Mouse (Mus musculus) hindbrain, embryonic 12.5 days (tissue): ENCODE results near the gene Fam78a. TPM values are rescaled to one million over a fixed set of nuclear protein-coding genes. Genes with fewer than 3 reads are reported as not detected.

Source experiments
- ATAC-seq: fragments of 200-750 bp; cut with Nextera tagmentation; 2 replicates; pipeline ENCODE4 v1.8.0; 2017; ENCODE audit warnings: moderate TSS enrichment; ENCODE audit not compliant: low FRiP score
- H3K27ac ChIP-seq: fragments of 300-500 bp; sonication (generic); 2 replicates; pipeline ENCODE4 v1.5.1; 2016; ENCODE audit warnings: mild to moderate bottlenecking
- H3K27me3 ChIP-seq: fragments of 300-500 bp; sonication (generic); 2 replicates; pipeline ENCODE4 v1.6.1; 2016; ENCODE audit warnings: mild to moderate bottlenecking
- H3K36me3 ChIP-seq: fragments of 300-500 bp; sonication (generic); 2 replicates; pipeline ENCODE4 v1.6.1; 2016; ENCODE audit warnings: mild to moderate bottlenecking
- H3K4me1 ChIP-seq: fragments of 300-500 bp; sonication (generic); 2 replicates; pipeline ENCODE4 v1.6.1; 2016
- H3K4me2 ChIP-seq: fragments of 300-500 bp; sonication (generic); replicated peaks from 2 replicates; pipeline ENCODE4 v1.6.1; 2016; ENCODE audit warnings: mild to moderate bottlenecking
- H3K4me3 ChIP-seq: fragments of 300-500 bp; sonication (generic); 2 replicates; pipeline ENCODE4 v1.5.1; 2016; ENCODE audit warnings: mild to moderate bottlenecking
- H3K9ac ChIP-seq: fragments of 300-500 bp; sonication (generic); 2 replicates; pipeline ENCODE4 v1.6.1; 2016; ENCODE audit warnings: mild to moderate bottlenecking, moderate library complexity
- H3K9me3 ChIP-seq: fragments of 300-500 bp; sonication (generic); replicated peaks from 2 replicates; pipeline ENCODE4 v1.6.1; 2016; ENCODE audit warnings: mild to moderate bottlenecking
- WGBS: fragments of 180-500 bp; shearing (Covaris S2); methylation state at CpG from one replicate; pipeline ENCODE4 v1.1.7; 2016; 5-methylcytosine and 5-hydroxymethylcytosine counted together
- polyA plus RNA-seq: library from polyadenylated mRNA; unstranded; fragments of >200 nt; fragmentation: Nextera tagmentation; extraction: Ambion mirVana; gene quantifications from 2 replicates; pipeline ENCODE4 v1.2.1, GENCODE M21; 2016

Gene Fam78a
- polyA plus RNA-seq, 1 experiment from 2014 or later, result 1.8 TPM

DNA sequence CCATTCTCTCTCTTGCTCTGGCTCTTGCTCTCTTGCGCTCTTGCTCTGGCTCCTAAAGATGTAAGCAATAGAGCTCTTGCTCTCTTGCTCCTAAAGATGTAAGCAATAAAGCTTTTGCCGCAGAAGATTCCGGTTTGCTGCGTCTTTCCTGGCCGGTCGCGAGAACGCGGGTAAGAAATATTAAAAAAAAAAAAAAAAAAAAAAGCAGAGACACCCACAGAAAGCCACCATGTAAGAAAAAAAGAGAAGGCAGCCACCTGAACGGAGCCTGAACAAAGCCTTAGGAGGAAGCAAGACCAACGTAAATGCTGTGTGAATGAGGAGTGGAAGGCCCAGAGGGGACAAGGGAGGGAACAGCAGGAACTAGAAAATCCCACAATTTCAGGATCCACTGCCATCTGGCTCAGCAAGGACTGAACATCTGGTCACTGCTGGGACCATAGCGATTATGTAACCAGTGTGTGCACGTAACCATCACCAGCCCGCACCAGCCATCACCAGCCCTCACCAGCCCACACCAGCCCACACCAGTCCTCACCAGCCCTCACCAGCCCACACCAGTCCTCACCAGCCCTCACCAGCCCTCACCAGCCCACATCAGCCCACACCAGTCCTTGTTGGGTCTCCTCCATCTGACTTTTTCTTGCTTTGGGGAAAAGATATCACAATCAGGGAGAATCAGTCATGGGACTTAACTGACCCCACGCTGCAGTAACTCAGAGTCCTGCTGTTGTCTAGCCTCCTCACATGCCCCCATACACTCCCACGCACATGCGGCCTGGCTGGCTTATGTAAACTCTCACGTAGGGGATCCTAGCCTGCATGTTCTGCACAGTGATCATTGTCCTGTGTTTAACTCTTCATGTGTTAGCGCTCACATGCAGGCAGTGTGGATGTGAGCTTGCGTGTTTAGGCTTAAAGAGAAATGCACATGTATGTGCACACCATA, 35.4 kb upstream of the Fam78a start:
- Histone ChIP-seq H3K36me3 (no peaks in the 10 kb centered on the region), H3K4me3 (no peak overlapping the region), H3K27ac (no peak overlapping the region), H3K27me3 (no peaks in the 10 kb centered on the region), H3K9me3 (no peaks in the 10 kb centered on the region), H3K4me2 (no peak overlapping the region), H3K9ac (no peak overlapping the region), H3K4me1 (no peaks in the 10 kb centered on the region)
- no peak for ATAC-seq
- 90% methylated on average over 20 of the region's 20 CpGs for WGBS

DNA sequence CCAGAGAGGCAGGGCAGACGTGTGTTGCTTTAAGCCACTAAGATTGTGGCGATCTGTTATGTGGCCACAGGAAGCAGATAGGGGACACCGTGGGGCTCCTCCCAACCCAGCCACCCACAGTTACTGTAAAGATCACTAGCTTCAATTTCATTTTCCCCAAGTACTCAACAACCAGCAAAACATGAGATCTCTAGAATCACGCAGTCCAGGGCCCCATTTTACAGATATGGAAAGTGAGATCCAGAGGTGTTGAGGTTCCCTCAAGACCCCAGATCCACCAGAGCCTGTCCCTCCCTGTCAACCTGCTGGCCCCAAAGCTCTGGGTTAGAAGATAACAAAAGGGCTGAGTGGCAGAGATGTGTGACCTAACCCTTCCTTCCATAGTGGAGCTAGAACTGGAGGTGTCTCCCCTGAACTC, 31.2 kb upstream of the Fam78a start:
- Histone ChIP-seq H3K27me3 (no peaks in the 10 kb centered on the region; the same call in 1 of the 2 replicates), H3K9ac (no peak overlapping the region), H3K36me3 (no peaks in the 10 kb centered on the region), H3K27ac (no peak overlapping the region), H3K4me2 (no peak overlapping the region), H3K4me3 (no peak overlapping the region), H3K4me1 (peaks cover under 1% of the 10 kb centered on the region; the same call in 1 of the 2 replicates), H3K9me3 (no peaks in the 10 kb centered on the region)
- no peak for ATAC-seq
- WGBS, result 90% methylated on average over 4 of the region's 4 CpGs

DNA sequence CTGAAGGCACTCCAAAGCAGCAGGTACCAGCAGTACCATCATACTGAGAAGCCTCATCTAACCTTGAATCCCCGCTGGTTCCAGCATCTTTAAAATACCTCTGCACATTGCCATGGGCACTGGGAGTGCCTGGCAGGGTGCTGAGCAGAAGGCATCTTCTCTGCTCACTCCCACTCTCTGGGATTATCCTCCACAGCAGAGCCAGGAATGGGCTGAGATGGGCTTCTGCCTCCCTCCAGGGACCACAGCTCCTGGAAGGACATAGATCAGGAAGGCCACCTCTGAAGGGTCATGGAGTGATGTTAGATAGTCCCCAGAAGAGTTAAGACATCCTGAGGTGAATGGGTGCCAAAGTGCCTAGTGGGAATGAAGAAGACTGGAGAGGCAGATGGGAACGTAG, 27.9 kb upstream of the Fam78a start:
- Histone ChIP-seq H3K4me2 (no peak overlapping the region), H3K27ac (no peak overlapping the region), H3K4me3 (no peak overlapping the region), H3K9me3 (no peaks in the 10 kb centered on the region), H3K27me3 (no peaks in the 10 kb centered on the region; the same call in 1 of the 2 replicates), H3K4me1 (peaks cover 6% of the 10 kb centered on the region; the same call in 1 of the 2 replicates), H3K36me3 (0 out of 2 replicates have a peak, but pooled peaks cover 8% of the 10 kb centered on the region), H3K9ac (no peak overlapping the region)
- ATAC-seq, result no peak
- 70% methylated on average over 2 of the region's 2 CpGs for WGBS

DNA sequence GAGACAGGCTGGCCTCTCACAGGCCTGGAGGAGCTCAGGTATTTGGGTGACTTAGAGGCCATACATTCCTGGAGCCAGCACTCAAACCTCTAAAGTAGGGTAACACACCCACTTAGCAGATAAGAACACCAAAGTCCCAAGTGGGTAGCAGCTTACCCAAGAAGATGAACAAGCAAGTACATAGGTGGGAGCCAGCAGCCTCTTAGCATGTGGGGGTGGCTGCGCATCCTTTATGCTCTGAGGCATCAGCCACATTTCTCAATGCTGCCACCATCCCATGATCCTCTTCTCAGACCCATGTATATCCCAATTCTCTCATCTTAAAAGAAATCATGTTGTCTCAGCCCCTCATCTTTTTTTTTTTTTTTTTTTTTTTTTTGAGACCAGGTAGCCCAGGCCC, 26.6 kb upstream of the Fam78a start:
- H3K27ac ChIP-seq, result no peak overlapping the region
- 94% methylated on average over 1 of the region's 1 CpGs for WGBS
- H3K36me3 ChIP-seq, result 0 out of 2 replicates have a peak, but pooled peaks cover 8% of the 10 kb centered on the region
- H3K4me2 ChIP-seq, result no peak overlapping the region
- H3K4me3 ChIP-seq, result no peak overlapping the region
- no peak for ATAC-seq
- H3K9me3 ChIP-seq, result no peaks in the 10 kb centered on the region
- H3K4me1 ChIP-seq, result peaks cover 6% of the 10 kb centered on the region; the same call in 1 of the 2 replicates
- no peak overlapping the region for H3K9ac ChIP-seq
- no peaks in the 10 kb centered on the region; the same call in 1 of the 2 replicates for H3K27me3 ChIP-seq

DNA sequence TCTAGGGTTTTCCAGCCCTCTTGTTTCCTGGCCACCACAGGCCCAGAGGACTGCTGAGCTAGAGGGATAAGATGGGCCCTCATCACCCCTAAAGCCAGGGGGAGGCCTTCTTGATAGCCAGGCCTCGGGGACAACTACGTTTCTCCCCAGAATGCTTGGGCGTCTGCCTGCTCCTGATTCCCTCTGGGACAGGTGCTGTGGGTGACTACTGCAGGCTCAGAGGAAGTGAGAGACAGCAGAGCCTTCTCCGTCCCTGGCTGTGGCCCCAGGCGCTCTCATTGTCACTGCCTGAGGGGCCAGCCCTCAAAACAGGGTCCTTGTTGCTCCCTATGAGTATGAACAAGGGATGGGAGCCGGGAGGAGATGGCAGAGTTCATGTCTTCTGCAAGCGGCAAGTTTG, 21.3 kb upstream of the Fam78a start:
- H3K27ac ChIP-seq, result peak overlapping the region; percentile 30; the same call in 1 of the 2 replicates
- peaks cover 23% of the 10 kb centered on the region for H3K4me1 ChIP-seq
- H3K9me3 ChIP-seq, result no peaks in the 10 kb centered on the region; the same call in 1 of the 2 replicates
- no peak for ATAC-seq
- H3K9ac ChIP-seq, result no peak overlapping the region
- no peak overlapping the region for H3K4me3 ChIP-seq
- H3K4me2 ChIP-seq, result no peak overlapping the region
- H3K36me3 ChIP-seq, result 0 out of 2 replicates have a peak, but pooled peaks cover 8% of the 10 kb centered on the region
- H3K27me3 ChIP-seq, result no peaks in the 10 kb centered on the region; the same call in 1 of the 2 replicates
- WGBS, result 84% methylated on average over 7 of the region's 7 CpGs

DNA sequence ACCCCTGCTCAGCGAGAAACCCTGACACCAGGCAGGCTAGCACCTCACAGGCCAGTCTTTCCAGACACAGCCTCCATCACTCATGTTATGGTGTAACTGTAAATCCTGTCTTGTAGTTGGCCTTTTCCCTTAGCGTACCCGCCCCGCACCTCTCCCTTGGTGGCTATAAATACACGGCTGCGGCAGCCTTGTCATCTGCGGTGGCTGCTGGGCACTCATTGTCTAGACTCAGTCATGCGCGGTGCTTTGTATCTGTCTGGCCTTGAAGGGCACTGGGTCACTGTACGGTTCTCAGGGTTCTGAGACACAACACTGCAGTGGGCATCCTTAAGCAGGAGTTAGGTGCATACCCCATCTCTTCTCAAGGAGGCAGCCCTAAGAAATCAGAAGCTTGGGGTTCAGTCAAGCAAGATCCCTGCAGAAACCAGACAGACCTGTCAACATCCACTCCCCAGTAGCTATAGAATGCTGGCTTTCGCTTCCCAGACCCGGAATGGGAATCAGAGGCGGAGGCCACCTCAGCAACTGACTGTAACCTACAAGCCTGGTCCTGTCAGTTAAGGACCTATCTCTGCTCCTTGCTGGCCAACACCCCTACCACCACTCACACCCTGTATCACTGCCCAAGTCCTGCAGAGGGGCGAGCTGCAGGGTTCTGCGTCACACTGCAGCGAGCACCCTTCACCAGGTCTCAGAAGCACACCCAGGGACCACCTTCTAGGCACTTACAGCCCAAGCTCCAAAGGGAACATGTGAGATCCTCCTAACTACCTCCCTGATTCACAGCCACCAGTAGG, 20.7 kb upstream of the Fam78a start:
- H3K4me1 ChIP-seq, result peaks cover 17% of the 10 kb centered on the region
- 0 out of 2 replicates have a peak, but pooled peaks cover 5% of the 10 kb centered on the region for H3K36me3 ChIP-seq
- no peak overlapping the region for H3K4me3 ChIP-seq
- H3K4me2 ChIP-seq, result no peak overlapping the region
- H3K27ac ChIP-seq, result peak overlapping the region; percentile 30
- H3K9me3 ChIP-seq, result no peaks in the 10 kb centered on the region; the same call in 1 of the 2 replicates
- no peak overlapping the region for H3K9ac ChIP-seq
- ATAC-seq, result peak; percentile 52; the same call in 1 of the 2 replicates
- WGBS, result 57% methylated on average over 16 of the region's 16 CpGs
- no peaks in the 10 kb centered on the region for H3K27me3 ChIP-seq

DNA sequence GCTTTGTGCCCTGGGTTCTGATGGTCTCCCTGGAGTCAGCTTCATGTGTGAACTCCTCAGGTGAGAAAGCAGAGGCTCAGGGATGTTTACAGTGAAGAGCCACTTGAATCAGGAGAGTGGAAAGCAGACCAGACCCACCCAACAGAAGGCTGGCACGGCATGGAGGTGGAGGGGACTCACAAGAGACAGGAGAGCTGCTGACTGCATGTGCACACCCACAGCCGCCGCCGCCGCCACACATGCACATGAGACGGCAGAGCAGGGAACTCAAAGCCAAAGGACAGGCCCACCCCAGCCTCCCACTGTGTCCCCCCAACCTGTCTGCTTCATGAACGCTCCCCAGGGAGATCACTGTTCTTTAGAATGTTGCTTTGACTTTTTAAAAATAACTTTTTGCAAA, 19.5 kb upstream of the Fam78a start:
- no peak for ATAC-seq
- Histone ChIP-seq H3K4me3 (no peak overlapping the region), H3K4me2 (no peak overlapping the region), H3K4me1 (peaks cover 17% of the 10 kb centered on the region), H3K27me3 (no peaks in the 10 kb centered on the region), H3K9ac (no peak overlapping the region), H3K9me3 (no peaks in the 10 kb centered on the region; the same call in 1 of the 2 replicates), H3K36me3 (peaks cover 12% of the 10 kb centered on the region; the same call in 1 of the 2 replicates), H3K27ac (no peak overlapping the region)
- WGBS, result 81% methylated on average over 7 of the region's 7 CpGs

DNA sequence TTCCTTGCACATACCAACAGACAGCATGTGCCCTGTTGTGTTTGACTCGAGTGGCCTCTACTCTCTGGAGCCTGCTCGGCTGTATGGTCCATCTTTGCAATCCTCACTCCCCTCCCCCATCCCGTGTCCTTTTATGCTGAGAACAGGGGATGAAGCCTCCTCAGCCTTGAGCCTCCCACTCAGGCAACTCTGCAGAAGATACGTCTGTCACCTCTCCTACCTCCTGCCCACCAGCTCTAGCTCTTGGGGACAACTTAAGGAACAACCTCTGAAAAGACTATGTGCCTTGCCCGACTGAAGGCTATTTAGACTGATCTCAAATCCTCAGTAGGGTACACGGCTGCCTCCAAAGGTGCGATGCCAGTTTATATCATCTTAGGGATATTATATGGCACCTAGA, 18.9 kb upstream of the Fam78a start:
- Histone ChIP-seq H3K9me3 (no peaks in the 10 kb centered on the region; the same call in 1 of the 2 replicates), H3K36me3 (peaks cover 11% of the 10 kb centered on the region; the same call in 1 of the 2 replicates), H3K4me2 (no peak overlapping the region; the same call in 1 of the 2 replicates), H3K9ac (no peak overlapping the region), H3K27ac (no peak overlapping the region), H3K4me3 (no peak overlapping the region), H3K4me1 (peaks cover 17% of the 10 kb centered on the region), H3K27me3 (no peaks in the 10 kb centered on the region)
- WGBS, result 72% methylated on average over 7 of the region's 7 CpGs
- ATAC-seq, result no peak

DNA sequence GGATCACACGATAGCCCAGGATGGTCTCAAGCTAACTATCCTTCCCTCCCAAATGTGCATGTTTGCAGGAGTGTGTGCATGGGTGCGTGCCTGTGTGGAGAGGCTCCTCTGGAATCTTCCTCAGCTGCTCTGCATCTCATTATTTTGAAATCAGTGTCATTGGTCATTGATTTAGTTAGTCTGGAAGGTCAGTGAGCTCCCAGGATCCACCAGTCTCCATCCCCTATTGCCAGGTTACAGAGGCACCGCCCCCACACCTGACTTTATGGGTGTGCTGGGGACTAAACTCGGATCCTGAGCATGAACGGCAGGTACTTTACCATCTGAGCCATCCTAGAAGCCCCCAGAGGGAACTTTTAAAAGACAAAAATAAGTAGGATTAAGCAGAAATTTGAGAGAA, 18.3 kb upstream of the Fam78a start:
- 62% methylated on average over 5 of the region's 5 CpGs for WGBS
- ATAC-seq, result no peak
- H3K4me2 ChIP-seq, result no peak overlapping the region; the same call in 1 of the 2 replicates
- peaks cover 17% of the 10 kb centered on the region for H3K4me1 ChIP-seq
- no peak overlapping the region for H3K27ac ChIP-seq
- no peaks in the 10 kb centered on the region for H3K27me3 ChIP-seq
- no peak overlapping the region for H3K4me3 ChIP-seq
- H3K36me3 ChIP-seq, result peaks cover 7% of the 10 kb centered on the region; the same call in 1 of the 2 replicates
- no peaks in the 10 kb centered on the region; the same call in 1 of the 2 replicates for H3K9me3 ChIP-seq
- no peak overlapping the region for H3K9ac ChIP-seq

DNA sequence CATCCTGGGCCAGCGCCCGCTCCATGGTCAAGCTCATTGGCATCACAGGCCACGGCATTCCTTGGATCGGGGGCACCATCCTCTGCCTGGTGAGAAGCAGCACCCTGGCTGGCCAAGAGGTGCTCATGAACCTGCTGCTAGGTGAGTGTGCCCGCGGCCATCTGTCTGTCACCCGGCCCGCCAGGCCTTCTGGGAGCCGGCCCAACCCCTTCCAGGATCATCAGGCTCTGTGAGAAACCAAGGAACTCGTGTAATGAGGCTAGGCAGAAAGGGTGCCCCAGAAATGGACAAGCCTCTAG, 11.4 kb upstream of the Fam78a start:
- peak overlapping the region; percentile 80 for H3K27ac ChIP-seq
- H3K27me3 ChIP-seq, result no peaks in the 10 kb centered on the region
- WGBS, result 78% methylated on average over 10 of the region's 10 CpGs
- no peaks in the 10 kb centered on the region; the same call in 1 of the 2 replicates for H3K9me3 ChIP-seq
- H3K36me3 ChIP-seq, result peaks cover 7% of the 10 kb centered on the region; the same call in 1 of the 2 replicates
- ATAC-seq, result no peak; the same call in 1 of the 2 replicates
- peaks cover 19% of the 10 kb centered on the region for H3K4me1 ChIP-seq
- H3K4me3 ChIP-seq, result peak overlapping the region; percentile 42
- H3K9ac ChIP-seq, result peak overlapping the region; percentile 72
- H3K4me2 ChIP-seq, result peak overlapping the region; percentile 70

DNA sequence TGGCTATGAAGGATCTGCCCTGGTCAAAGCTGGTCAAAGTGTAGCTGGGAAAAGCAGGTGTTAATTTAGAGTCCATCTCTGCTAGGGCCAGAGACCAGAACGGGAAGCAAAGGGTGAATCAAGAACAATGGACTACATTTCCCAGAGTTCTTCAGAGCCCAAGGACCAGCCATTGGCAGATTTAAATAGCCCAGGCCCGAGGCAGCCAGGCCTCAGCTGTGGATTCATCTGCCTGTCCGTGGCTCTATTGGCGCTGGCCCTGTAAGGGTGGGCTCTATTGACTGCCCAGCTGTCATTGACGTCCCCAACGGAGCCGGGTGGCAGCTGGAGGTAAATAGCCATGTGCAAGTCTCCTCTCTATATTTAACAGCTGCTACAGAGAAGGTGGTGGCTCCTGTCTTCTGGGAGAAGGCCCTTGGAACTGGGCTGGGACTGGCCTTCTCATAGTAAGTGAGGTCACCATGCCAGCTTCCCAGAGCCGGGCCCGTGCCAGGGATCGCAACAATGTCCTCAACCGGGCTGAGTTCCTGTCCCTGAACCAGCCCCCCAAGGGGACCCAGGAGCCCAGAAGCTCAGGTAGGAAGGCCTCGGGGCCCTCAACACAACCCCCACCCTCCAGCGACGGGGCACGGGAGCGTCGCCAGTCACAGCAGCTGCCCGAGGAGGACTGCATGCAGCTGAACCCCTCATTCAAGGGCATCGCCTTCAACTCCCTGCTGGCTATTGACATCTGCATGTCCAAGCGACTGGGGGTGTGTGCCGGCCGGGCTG, 10.9 kb upstream of the Fam78a start, which contains the start of gene Plpp7:
Plpp7 (plus strand) TSS at position 178 of the 771 bp plus-strand sequence.
- H3K27me3 ChIP-seq, result peaks cover 4% of the 10 kb centered on the region; the same call in 1 of the 2 replicates
- peaks cover 7% of the 10 kb centered on the region; the same call in 1 of the 2 replicates for H3K36me3 ChIP-seq

More for the DNA sequence above, 10.9 kb upstream of the Fam78a start, which contains the start of gene Plpp7:
- ATAC-seq, result peak; percentile 94
- Histone ChIP-seq H3K27ac (peak within 1 kb of the TSS; percentile 80), H3K4me1 (peaks cover 19% of the 10 kb centered on the region), H3K9ac (peak within 1 kb of the TSS; percentile 72), H3K4me2 (peak within 1 kb of the TSS; percentile 70), H3K4me3 (peak within 1 kb of the TSS; percentile 42), H3K9me3 (no peaks in the 10 kb centered on the region; the same call in 1 of the 2 replicates)
- 45% methylated on average over 22 of the region's 22 CpGs for WGBS
